Mouse (Mus musculus) megakaryocyte, embryonic 14.5 days (primary cell): ENCODE measurements around the gene Atg2b.

Experiments
- FLI1 ChIP-seq: IDR thresholded peaks from 2 replicates; pipeline ENCODE4 v1.6.1; 2012; ENCODE audit warnings: low read length, inconsistent platforms, mixed read lengths
- GATA1 ChIP-seq: IDR thresholded peaks from 3 replicates; pipeline ENCODE4 v1.6.1; 2012; ENCODE audit warnings: mixed read lengths, low read length, inconsistent platforms, borderline replicate concordance

GRCm38 (mm10) chr12:105720196-105720595 lies 35.2 kb upstream of the Atg2b start:
- TF ChIP-seq FLI1, result no peak
- TF ChIP-seq GATA1, result no peak
